Mouse (Mus musculus) heart, embryonic 11.5 days (tissue): ENCODE results near the gene Vsx1. TPM values are rescaled to one million over a fixed set of nuclear protein-coding genes. Genes with fewer than 3 reads are reported as not detected.

ENCODE experiments used
- ATAC-seq: fragments of 200-750 bp; cut with Nextera tagmentation; replicated peaks from 2 replicates; pipeline ENCODE4 v1.8.0; 2017; ENCODE audit warnings: moderate library complexity; ENCODE audit not compliant: insufficient number of reproducible peaks, low FRiP score, low TSS enrichment
- H3K27ac ChIP-seq: fragments of 300-500 bp; sonication (generic); 2 replicates; pipeline ENCODE4 v1.5.1; 2014; ENCODE audit warnings: mild to moderate bottlenecking, low read depth, low read length
- H3K27me3 ChIP-seq: fragments of 300-500 bp; sonication (generic); 2 replicates; pipeline ENCODE4 v1.6.1; 2014; ENCODE audit warnings: mild to moderate bottlenecking, low read length, mixed read lengths; ENCODE audit not compliant: control insufficient read depth, insufficient read depth
- H3K36me3 ChIP-seq: fragments of 300-500 bp; sonication (generic); 2 replicates; pipeline ENCODE4 v1.6.1; 2014; ENCODE audit warnings: mild to moderate bottlenecking, low read length, moderate library complexity, mixed read lengths; ENCODE audit not compliant: control insufficient read depth, insufficient read depth
- H3K4me1 ChIP-seq: fragments of 300-500 bp; sonication (generic); 2 replicates; pipeline ENCODE4 v1.6.1; 2014; ENCODE audit warnings: low read length; ENCODE audit not compliant: control insufficient read depth, insufficient read depth
- H3K4me2 ChIP-seq: fragments of 300-500 bp; sonication (generic); 2 replicates; pipeline ENCODE4 v1.6.1; 2014; ENCODE audit warnings: mild to moderate bottlenecking, moderate library complexity
- H3K4me3 ChIP-seq: fragments of 300-500 bp; sonication (generic); 2 replicates; pipeline ENCODE4 v1.5.1; 2014; ENCODE audit warnings: low read depth, low read length
- H3K9ac ChIP-seq: fragments of 300-500 bp; sonication (generic); 2 replicates; pipeline ENCODE4 v1.6.1; 2014; ENCODE audit warnings: mild to moderate bottlenecking, low read depth, low read length, moderate library complexity
- H3K9me3 ChIP-seq: fragments of 300-500 bp; sonication (generic); replicated peaks from 2 replicates; pipeline ENCODE4 v1.6.1; 2016; ENCODE audit warnings: low read length; ENCODE audit not compliant: control insufficient read depth
- WGBS: fragments of 180-500 bp; shearing (Covaris S2); extraction: QIAGEN DNeasy Blood & Tissue Kit; methylation state at CpG from one replicate; pipeline ENCODE4 v1.1.7; 2014; ENCODE audit not compliant: insufficient replicate concordance; 5-methylcytosine and 5-hydroxymethylcytosine counted together
- polyA plus RNA-seq: library from polyadenylated mRNA; unstranded; fragments of >200 nt; fragmentation: Nextera tagmentation; extraction: Ambion mirVana; gene quantifications from 2 replicates; pipeline ENCODE4 v1.2.1, GENCODE M21; 2014

Gene Vsx1
- polyA plus RNA-seq, 1 experiment from 2014 or later = not detected

GRCm38 (mm10) chr2:150685389-150685788 is 3.8 kb downstream of the Vsx1 start:
- Histone ChIP-seq H3K27me3 (peaks cover 45% of the 10 kb centered on the region), H3K27ac (no peak overlapping the region), H3K9ac (no peak overlapping the region), H3K4me1 (peaks cover 7% of the 10 kb centered on the region), H3K36me3 (no peaks in the 10 kb centered on the region), H3K9me3 (no peaks in the 10 kb centered on the region), H3K4me2 (no peak overlapping the region), H3K4me3 (no peak overlapping the region)
- 81% methylated on average over 9 of the region's 9 CpGs for WGBS
- no peak for ATAC-seq

- H3K4me1 ChIP-seq = peaks cover 7% of the 10 kb centered on the region
- no peaks in the 10 kb centered on the region for H3K9me3 ChIP-seq
- WGBS = 75% methylated on average over 12 of the region's 12 CpGs
- no peak for ATAC-seq
- H3K27me3 ChIP-seq = peaks cover 36% of the 10 kb centered on the region
- no peak overlapping the region for H3K4me3 ChIP-seq
- H3K27ac ChIP-seq = no peak overlapping the region
- H3K36me3 ChIP-seq = no peaks in the 10 kb centered on the region
- no peak overlapping the region for H3K9ac ChIP-seq
- no peak overlapping the region for H3K4me2 ChIP-seq
Observed at GRCm38 (mm10) chr2:150684451-150684850, 4.7 kb downstream of the Vsx1 start.

- no peak overlapping the region for H3K4me3 ChIP-seq
- ATAC-seq = no peak
- no peaks in the 10 kb centered on the region for H3K4me1 ChIP-seq
- WGBS = 51% methylated on average over 4 of the region's 4 CpGs
- no peaks in the 10 kb centered on the region for H3K36me3 ChIP-seq
- no peaks in the 10 kb centered on the region for H3K9me3 ChIP-seq
- H3K4me2 ChIP-seq = no peak overlapping the region
- no peak overlapping the region for H3K27ac ChIP-seq
- no peak overlapping the region for H3K9ac ChIP-seq
- peaks cover 10% of the 10 kb centered on the region for H3K27me3 ChIP-seq
Observed at GRCm38 (mm10) chr2:150681581-150681980, 7.6 kb downstream of the Vsx1 start.

GRCm38 (mm10) chr2:150678392-150678791 is 10.8 kb downstream of the Vsx1 start:
- Histone ChIP-seq H3K36me3 (no peaks in the 10 kb centered on the region), H3K9ac (no peak overlapping the region), H3K27ac (no peak overlapping the region), H3K4me1 (no peaks in the 10 kb centered on the region), H3K27me3 (no peaks in the 10 kb centered on the region), H3K4me3 (no peak overlapping the region), H3K9me3 (no peaks in the 10 kb centered on the region), H3K4me2 (no peak overlapping the region)
- 0% methylated on average over 3 of the region's 3 CpGs for WGBS
- ATAC-seq = no peak

GRCm38 (mm10) chr2:150675525-150675924 is 13.6 kb downstream of the Vsx1 start:
- Histone ChIP-seq H3K4me1 (no peaks in the 10 kb centered on the region), H3K9me3 (no peaks in the 10 kb centered on the region), H3K4me3 (no peak overlapping the region), H3K36me3 (no peaks in the 10 kb centered on the region), H3K27ac (no peak overlapping the region), H3K4me2 (no peak overlapping the region), H3K27me3 (no peaks in the 10 kb centered on the region), H3K9ac (no peak overlapping the region)
- 17% methylated on average over 1 of the region's 1 CpGs for WGBS
- no peak for ATAC-seq

GRCm38 (mm10) chr2:150674900-150675299 is 14.3 kb downstream of the Vsx1 start:
- peak; percentile 70 for ATAC-seq
- no peaks in the 10 kb centered on the region for H3K4me1 ChIP-seq

GRCm38 (mm10) chr2:150673929-150674328 is 15.2 kb downstream of the Vsx1 start:
- Histone ChIP-seq H3K4me1 (no peaks in the 10 kb centered on the region), H3K4me2 (no peak overlapping the region), H3K9me3 (no peaks in the 10 kb centered on the region), H3K36me3 (no peaks in the 10 kb centered on the region), H3K9ac (no peak overlapping the region), H3K27me3 (no peaks in the 10 kb centered on the region), H3K27ac (no peak overlapping the region), H3K4me3 (no peak overlapping the region)
- no peak for ATAC-seq
- 81% methylated on average over 11 of the region's 11 CpGs for WGBS

More at GRCm38 (mm10) chr2:150674900-150675299, 14.3 kb downstream of the Vsx1 start:
- H3K27ac ChIP-seq = no peak overlapping the region
- H3K36me3 ChIP-seq = no peaks in the 10 kb centered on the region
- no peak overlapping the region for H3K9ac ChIP-seq
- no peaks in the 10 kb centered on the region for H3K27me3 ChIP-seq
- 6% methylated on average over 2 of the region's 2 CpGs for WGBS
- H3K4me3 ChIP-seq = no peak overlapping the region
- no peaks in the 10 kb centered on the region for H3K9me3 ChIP-seq
- no peak overlapping the region for H3K4me2 ChIP-seq

GRCm38 (mm10) chr2:150671609-150672290 is 17.4 kb downstream of the Vsx1 start:
- Histone ChIP-seq H3K36me3 (no peaks in the 10 kb centered on the region), H3K27me3 (0 out of 2 replicates have a peak, but pooled peaks cover 2% of the 10 kb centered on the region), H3K4me1 (peaks cover 7% of the 10 kb centered on the region), H3K9ac (no peak overlapping the region), H3K4me3 (no peak overlapping the region), H3K27ac (no peak overlapping the region), H3K9me3 (no peaks in the 10 kb centered on the region), H3K4me2 (no peak overlapping the region)
- no peak for ATAC-seq
- WGBS = 71% methylated on average over 8 of the region's 8 CpGs

- no peaks in the 10 kb centered on the region for H3K36me3 ChIP-seq
- WGBS = 83% methylated on average over 1 of the region's 1 CpGs
- H3K4me3 ChIP-seq = no peak overlapping the region
- no peak for ATAC-seq
- H3K9me3 ChIP-seq = no peaks in the 10 kb centered on the region
- H3K9ac ChIP-seq = no peak overlapping the region
- peaks cover 8% of the 10 kb centered on the region for H3K4me1 ChIP-seq
- 0 out of 2 replicates have a peak, but pooled peaks cover 2% of the 10 kb centered on the region for H3K27me3 ChIP-seq
- no peak overlapping the region for H3K27ac ChIP-seq
- no peak overlapping the region for H3K4me2 ChIP-seq
Observed at GRCm38 (mm10) chr2:150670926-150671325, 18.2 kb downstream of the Vsx1 start.
